Mouse (Mus musculus) neural tube, embryonic 12.5 days (tissue): ENCODE measurements around the gene G3bp2. TPM values are rescaled to one million over a fixed set of nuclear protein-coding genes. Genes with fewer than 3 reads are reported as not detected.
"Not testable (repeated sequence)": the region's sequence is repeated elsewhere in the genome, so short reads cannot be mapped to it uniquely, and the experiment has no call there.

Experiments used
- ATAC-seq: fragments of 200-750 bp; cut with Nextera tagmentation; 2 replicates; pipeline ENCODE4 v1.8.0; 2017; ENCODE audit warnings: low read depth, mild to moderate bottlenecking, moderate TSS enrichment, moderate library complexity; ENCODE audit not compliant: low FRiP score
- H3K27ac ChIP-seq: fragments of 300-500 bp; sonication (generic); 2 replicates; pipeline ENCODE4 v1.5.1; 2016
- H3K27me3 ChIP-seq: fragments of 300-500 bp; sonication (generic); replicated peaks from 2 replicates; pipeline ENCODE4 v1.6.1; 2016; ENCODE audit warnings: mild to moderate bottlenecking
- H3K36me3 ChIP-seq: fragments of 300-500 bp; sonication (generic); 2 replicates; pipeline ENCODE4 v1.6.1; 2016; ENCODE audit warnings: mild to moderate bottlenecking
- H3K4me1 ChIP-seq: fragments of 300-500 bp; sonication (generic); 2 replicates; pipeline ENCODE4 v1.6.1; 2016
- H3K4me2 ChIP-seq: fragments of 300-500 bp; sonication (generic); replicated peaks from 2 replicates; pipeline ENCODE4 v1.6.1; 2016; ENCODE audit warnings: mild to moderate bottlenecking
- H3K4me3 ChIP-seq: fragments of 300-500 bp; sonication (generic); 2 replicates; pipeline ENCODE4 v1.5.1; 2016
- H3K9ac ChIP-seq: fragments of 300-500 bp; sonication (generic); 2 replicates; pipeline ENCODE4 v1.6.1; 2016; ENCODE audit warnings: mild to moderate bottlenecking
- H3K9me3 ChIP-seq: fragments of 300-500 bp; sonication (generic); 2 replicates; pipeline ENCODE4 v1.6.1; 2016; ENCODE audit warnings: mild to moderate bottlenecking
- WGBS: fragments of 180-500 bp; shearing (Covaris S2); methylation state at CpG from one replicate; pipeline ENCODE4 v1.1.7; 2016; 5-methylcytosine and 5-hydroxymethylcytosine counted together
- polyA plus RNA-seq: library from polyadenylated mRNA; unstranded; fragments of >200 nt; fragmentation: Nextera tagmentation; extraction: Ambion mirVana; gene quantifications from 2 replicates; pipeline ENCODE4 v1.2.1, GENCODE M21; 2016

The G3bp2 gene
- polyA plus RNA-seq = 327 and 357 TPM in 2 replicates

DNA sequence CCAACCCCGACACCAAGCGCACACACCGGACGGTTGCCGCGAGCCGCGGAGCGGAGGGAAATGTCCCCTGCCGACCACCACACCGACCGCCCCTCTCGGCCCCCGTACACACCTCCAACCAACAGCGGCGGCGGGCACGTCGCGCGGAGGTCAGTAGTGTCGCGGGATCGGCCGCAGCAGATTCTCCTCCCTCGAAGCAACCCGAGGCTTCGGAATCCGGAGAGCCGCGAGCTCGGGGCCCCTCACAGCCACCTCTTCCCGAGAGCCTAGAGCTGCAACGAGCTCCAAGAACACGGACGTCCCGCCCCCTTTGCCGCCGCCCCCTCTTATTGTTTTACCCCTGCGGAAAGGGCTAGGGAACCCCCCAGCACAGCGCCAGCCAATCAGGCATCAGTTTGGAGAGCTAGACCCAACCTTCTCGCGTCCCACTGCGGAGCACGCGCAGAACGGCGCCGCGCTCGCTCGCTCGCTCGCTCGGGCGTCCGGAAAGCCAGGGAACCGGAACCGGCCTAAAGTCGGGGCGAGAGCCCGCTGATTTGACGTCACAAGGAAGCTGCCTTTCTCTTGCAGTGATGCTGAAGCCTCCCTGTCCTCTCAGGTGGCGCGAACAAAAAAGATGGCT lies at the start of gene G3bp2:
TSS of gene G3bp2 (minus strand) at position 303 of the 622 bp plus-strand sequence.
- under 1% methylated on average over 65 of the region's 65 CpGs for WGBS
- H3K27ac ChIP-seq = peak within 1 kb of the TSS; percentile 98
- H3K36me3 ChIP-seq = no peaks in the 10 kb centered on the region
- H3K9ac ChIP-seq = peak within 1 kb of the TSS; percentile 97
- H3K27me3 ChIP-seq = no peaks in the 10 kb centered on the region
- H3K9me3 ChIP-seq = no peaks in the 10 kb centered on the region
- H3K4me2 ChIP-seq = peak within 1 kb of the TSS; percentile 70
- peaks cover 19% of the 10 kb centered on the region for H3K4me1 ChIP-seq
- H3K4me3 ChIP-seq = peak within 1 kb of the TSS; percentile 97
- ATAC-seq = peak; percentile 98

- not testable (repeated sequence) for H3K9me3 ChIP-seq, ATAC-seq, H3K9ac ChIP-seq, H3K4me2 ChIP-seq, H3K27ac ChIP-seq, H3K4me1 ChIP-seq, H3K4me3 ChIP-seq, H3K27me3 ChIP-seq
- WGBS = 76% methylated on average over 4 of the region's 4 CpGs
- H3K36me3 ChIP-seq = peaks cover 11% of the 10 kb centered on the region
These were observed 49.5 kb upstream of the G3bp2 start for GRCm38 (mm10) chr5:92133006-92133405.

GRCm38 (mm10) chr5:92132127-92132526 lies 48.6 kb upstream of the G3bp2 start:
- H3K9me3 ChIP-seq = no peaks in the 10 kb centered on the region
- H3K9ac ChIP-seq = no peak overlapping the region
- WGBS = 91% methylated on average over 4 of the region's 4 CpGs
- no peak overlapping the region for H3K4me3 ChIP-seq
- H3K36me3 ChIP-seq = peaks cover 11% of the 10 kb centered on the region
- H3K4me1 ChIP-seq = peaks cover 9% of the 10 kb centered on the region
- no peaks in the 10 kb centered on the region for H3K27me3 ChIP-seq
- H3K27ac ChIP-seq = no peak overlapping the region
- ATAC-seq = no peak
- no peak overlapping the region for H3K4me2 ChIP-seq

GRCm38 (mm10) chr5:92130040-92130682 lies 46.6 kb upstream of the G3bp2 start:
- no peak overlapping the region for H3K4me2 ChIP-seq
- WGBS = 91% methylated on average over 6 of the region's 6 CpGs
- ATAC-seq = no peak
- H3K9ac ChIP-seq = no peak overlapping the region
- H3K4me3 ChIP-seq = no peak overlapping the region
- no peak overlapping the region for H3K27ac ChIP-seq
- H3K36me3 ChIP-seq = peaks cover 18% of the 10 kb centered on the region
- no peaks in the 10 kb centered on the region for H3K9me3 ChIP-seq
- peaks cover 4% of the 10 kb centered on the region; the same call in 1 of the 2 replicates for H3K4me1 ChIP-seq
- no peaks in the 10 kb centered on the region for H3K27me3 ChIP-seq

DNA sequence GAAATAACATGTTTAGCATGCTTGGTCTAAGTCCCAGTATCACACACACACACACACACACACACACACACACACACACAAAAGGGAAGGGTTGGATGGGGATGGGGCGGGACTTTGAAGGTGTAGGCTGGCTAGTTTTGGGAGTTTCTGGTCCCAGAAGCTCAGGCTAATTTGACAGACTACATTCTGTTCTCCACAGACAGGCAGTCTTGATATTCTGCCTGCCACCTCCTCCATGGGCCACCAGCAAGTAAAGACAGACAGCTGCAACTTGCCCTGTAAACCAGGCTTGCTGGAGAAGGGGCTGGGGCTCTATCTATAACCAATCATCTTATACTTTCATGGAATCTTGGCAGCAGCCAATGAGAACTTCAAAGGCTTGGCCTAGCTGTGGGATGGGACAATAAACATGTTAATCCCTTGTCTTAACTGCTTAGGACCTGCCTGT lies 45.8 kb upstream of the G3bp2 start:
- Histone ChIP-seq H3K4me1 (peaks cover 4% of the 10 kb centered on the region; the same call in 1 of the 2 replicates), H3K27me3 (no peaks in the 10 kb centered on the region), H3K27ac (no peak overlapping the region), H3K9me3 (no peaks in the 10 kb centered on the region), H3K36me3 (peaks cover 22% of the 10 kb centered on the region), H3K9ac (no peak overlapping the region), H3K4me3 (no peak overlapping the region), H3K4me2 (no peak overlapping the region)
- 67% methylated on average over 1 of the region's 1 CpGs for WGBS
- no peak for ATAC-seq

DNA sequence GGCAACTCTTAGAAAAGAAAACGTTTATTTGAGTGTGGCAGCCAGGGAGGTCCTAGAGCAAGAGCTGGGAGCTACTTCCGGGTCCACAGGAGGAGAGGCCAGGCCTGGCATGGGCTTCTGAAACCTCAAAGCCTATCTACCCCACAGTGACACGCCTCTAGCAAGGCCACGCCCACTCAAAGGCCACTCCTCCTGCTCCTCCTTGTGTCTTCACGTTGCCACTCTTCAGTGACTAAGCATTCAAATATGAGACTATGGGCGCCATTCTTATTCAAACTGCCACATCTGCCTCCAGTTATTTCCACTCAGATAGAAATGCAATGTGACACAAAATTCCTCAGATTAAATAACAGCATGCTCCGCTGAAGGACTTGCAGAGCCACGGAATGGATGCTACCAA lies 45.1 kb upstream of the G3bp2 start:
- H3K4me1 ChIP-seq = peaks cover 4% of the 10 kb centered on the region; the same call in 1 of the 2 replicates
- WGBS = 17% methylated on average over 8 of the region's 8 CpGs
- no peak overlapping the region for H3K9ac ChIP-seq
- no peak overlapping the region for H3K4me3 ChIP-seq
- H3K4me2 ChIP-seq = no peak overlapping the region
- no peaks in the 10 kb centered on the region for H3K9me3 ChIP-seq
- H3K36me3 ChIP-seq = peaks cover 22% of the 10 kb centered on the region
- H3K27me3 ChIP-seq = no peaks in the 10 kb centered on the region
- peak; percentile 63; the same call in 1 of the 2 replicates for ATAC-seq
- H3K27ac ChIP-seq = no peak overlapping the region

- no peaks in the 10 kb centered on the region for H3K27me3 ChIP-seq
- H3K27ac ChIP-seq = no peak overlapping the region
- 0 out of 2 replicates have a peak, but pooled peaks cover 2% of the 10 kb centered on the region for H3K9me3 ChIP-seq
- H3K36me3 ChIP-seq = peaks cover 18% of the 10 kb centered on the region
- no peak overlapping the region for H3K4me3 ChIP-seq
- H3K9ac ChIP-seq = no peak overlapping the region
- no peak for ATAC-seq
- H3K4me1 ChIP-seq = peaks cover 4% of the 10 kb centered on the region; the same call in 1 of the 2 replicates
- WGBS = 91% methylated on average over 10 of the region's 10 CpGs
- no peak overlapping the region for H3K4me2 ChIP-seq
These were observed 44.2 kb upstream of the G3bp2 start for GRCm38 (mm10) chr5:92127751-92128150.

GRCm38 (mm10) chr5:92127141-92127625 lies 43.7 kb upstream of the G3bp2 start:
- peak; percentile 21; the same call in 1 of the 2 replicates for ATAC-seq
- Histone ChIP-seq H3K36me3 (peaks cover 18% of the 10 kb centered on the region), H3K4me3 (no peak overlapping the region), H3K9ac (no peak overlapping the region), H3K9me3 (0 out of 2 replicates have a peak, but pooled peaks cover 4% of the 10 kb centered on the region), H3K27me3 (no peaks in the 10 kb centered on the region), H3K4me2 (0 out of 2 replicates have a peak overlapping the region, but pooled peaks have one; percentile 12), H3K4me1 (peaks cover 4% of the 10 kb centered on the region; the same call in 1 of the 2 replicates), H3K27ac (no peak overlapping the region)
- 75% methylated on average over 9 of the region's 9 CpGs for WGBS

DNA sequence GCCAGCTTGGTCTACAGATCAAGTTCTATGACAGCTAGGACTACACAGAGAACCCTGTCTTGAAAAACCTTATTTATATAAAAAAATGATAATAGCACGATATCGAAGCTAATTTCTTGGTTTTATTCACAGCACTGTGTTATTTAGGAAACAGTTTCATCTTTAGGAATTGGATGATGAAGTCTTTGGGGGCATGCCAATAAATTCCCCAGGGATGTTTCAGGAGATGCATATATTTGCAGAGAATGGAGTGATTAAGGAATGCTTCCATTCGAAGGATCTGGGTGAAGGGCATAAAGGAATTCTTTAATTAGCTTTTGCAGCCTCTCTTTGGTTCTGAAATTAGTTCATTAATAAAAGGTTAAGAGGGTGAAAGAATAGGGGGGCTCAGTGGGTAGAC lies 41.9 kb upstream of the G3bp2 start:
- WGBS = 90% methylated on average over 3 of the region's 3 CpGs
- 0 out of 2 replicates have a peak, but pooled peaks cover 4% of the 10 kb centered on the region for H3K9me3 ChIP-seq
- H3K4me3 ChIP-seq = no peak overlapping the region
- H3K27me3 ChIP-seq = no peaks in the 10 kb centered on the region
- peaks cover 4% of the 10 kb centered on the region; the same call in 1 of the 2 replicates for H3K4me1 ChIP-seq
- no peak overlapping the region for H3K9ac ChIP-seq
- H3K4me2 ChIP-seq = no peak overlapping the region
- peaks cover 19% of the 10 kb centered on the region; the same call in 1 of the 2 replicates for H3K36me3 ChIP-seq
- no peak for ATAC-seq
- no peak overlapping the region for H3K27ac ChIP-seq

DNA sequence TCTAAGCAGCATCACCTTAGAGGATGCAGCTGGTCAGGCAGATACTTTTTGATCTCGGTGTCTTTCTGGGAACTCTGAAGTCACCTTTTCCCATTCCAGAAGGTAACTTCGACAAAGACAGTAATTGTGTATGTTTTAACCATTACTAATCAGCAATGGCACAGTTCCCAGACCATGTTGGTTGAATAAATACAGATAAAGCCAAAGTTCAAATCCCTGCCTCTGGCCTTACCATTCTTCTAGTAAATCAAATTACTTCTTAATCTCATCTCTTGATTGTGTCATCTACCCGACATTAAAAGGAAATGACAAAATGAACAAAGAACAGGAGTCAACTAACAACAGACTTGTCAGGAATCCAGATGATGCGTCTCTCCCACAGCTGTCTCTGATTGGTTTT lies 38.1 kb upstream of the G3bp2 start:
- Histone ChIP-seq H3K36me3 (peaks cover 16% of the 10 kb centered on the region; the same call in 1 of the 2 replicates), H3K9ac (no peak overlapping the region), H3K27ac (no peak overlapping the region), H3K4me1 (no peaks in the 10 kb centered on the region), H3K4me2 (no peak overlapping the region), H3K9me3 (0 out of 2 replicates have a peak, but pooled peaks cover 4% of the 10 kb centered on the region), H3K27me3 (no peaks in the 10 kb centered on the region), H3K4me3 (no peak overlapping the region)
- no peak for ATAC-seq
- 94% methylated on average over 4 of the region's 4 CpGs for WGBS

- Histone ChIP-seq H3K4me2 (no peak overlapping the region), H3K9ac (no peak overlapping the region), H3K4me3 (no peak overlapping the region), H3K27ac (no peak overlapping the region), H3K36me3 (0 out of 2 replicates have a peak, but pooled peaks cover 6% of the 10 kb centered on the region), H3K4me1 (peaks cover under 1% of the 10 kb centered on the region), H3K9me3 (0 out of 2 replicates have a peak, but pooled peaks cover 4% of the 10 kb centered on the region), H3K27me3 (0 out of 2 replicates have a peak, but pooled peaks cover 3% of the 10 kb centered on the region)
- 57% methylated on average over 12 of the region's 12 CpGs for WGBS
- ATAC-seq = peak; percentile 83
These were observed 34.4 kb upstream of the G3bp2 start for GRCm38 (mm10) chr5:92117823-92118403.

DNA sequence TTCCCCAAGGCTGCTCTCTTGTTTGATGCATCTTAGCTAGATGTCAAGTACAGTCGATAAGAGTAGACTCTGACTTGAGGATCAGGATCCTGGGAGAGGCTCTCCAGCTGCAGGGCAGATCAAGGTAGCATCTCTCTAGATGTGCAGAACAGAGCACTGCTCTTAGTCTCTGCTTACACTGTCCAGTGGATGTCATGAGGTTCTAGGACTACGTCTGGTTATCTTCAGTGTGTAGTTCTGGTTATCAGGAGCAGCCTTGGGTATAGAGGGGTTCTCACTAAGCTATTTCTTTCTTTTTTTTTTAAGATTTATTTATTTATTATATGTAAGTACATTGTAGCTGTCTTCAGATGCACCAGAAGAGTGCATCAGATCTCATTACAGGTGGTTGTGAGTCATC lies 31.4 kb upstream of the G3bp2 start:
- 92% methylated on average over 2 of the region's 2 CpGs for WGBS
- no peak for ATAC-seq

More for the DNA sequence above, 31.4 kb upstream of the G3bp2 start:
- Histone ChIP-seq H3K4me3 (no peak overlapping the region), H3K27me3 (0 out of 2 replicates have a peak, but pooled peaks cover 3% of the 10 kb centered on the region), H3K9ac (no peak overlapping the region), H3K4me1 (peaks cover 9% of the 10 kb centered on the region), H3K27ac (no peak overlapping the region), H3K9me3 (no peaks in the 10 kb centered on the region), H3K36me3 (no peaks in the 10 kb centered on the region), H3K4me2 (no peak overlapping the region)
